Mouse (Mus musculus) forebrain, embryonic 16.5 days (tissue): ENCODE results near the gene Gli3. TPM values are rescaled to one million over a fixed set of nuclear protein-coding genes. Genes with fewer than 3 reads are reported as not detected.

Experiments used
- ATAC-seq: fragments of 200-750 bp; cut with Nextera tagmentation; 2 replicates; pipeline ENCODE4 v1.8.0; 2017; ENCODE audit warnings: mild to moderate bottlenecking, moderate library complexity
- H3K27ac ChIP-seq: fragments of 300-500 bp; sonication (generic); 2 replicates; pipeline ENCODE4 v1.5.1; 2014; ENCODE audit warnings: low read length, control low read depth
- H3K27me3 ChIP-seq: fragments of 300-500 bp; sonication (generic); replicated peaks from 2 replicates; pipeline ENCODE4 v1.6.1; 2014; ENCODE audit warnings: low read length; ENCODE audit not compliant: control insufficient read depth, insufficient read depth
- H3K36me3 ChIP-seq: fragments of 300-500 bp; sonication (generic); 2 replicates; pipeline ENCODE4 v1.6.1; 2014; ENCODE audit not compliant: control insufficient read depth, insufficient read depth
- H3K4me1 ChIP-seq: fragments of 300-500 bp; sonication (generic); replicated peaks from 2 replicates; pipeline ENCODE4 v1.6.1; 2014; ENCODE audit warnings: low read length; ENCODE audit not compliant: control insufficient read depth, insufficient read depth
- H3K4me2 ChIP-seq: fragments of 300-500 bp; sonication (generic); 2 replicates; pipeline ENCODE4 v1.6.1; 2014; ENCODE audit warnings: mild to moderate bottlenecking, low read length, control low read depth
- H3K4me3 ChIP-seq: fragments of 300-500 bp; sonication (generic); replicated peaks from 2 replicates; pipeline ENCODE4 v1.5.1; 2014; ENCODE audit warnings: mild to moderate bottlenecking, low read length, control low read depth
- H3K9ac ChIP-seq: fragments of 300-500 bp; sonication (generic); replicated peaks from 2 replicates; pipeline ENCODE4 v1.6.1; 2014; ENCODE audit warnings: low read depth, low read length, control low read depth
- H3K9me3 ChIP-seq: fragments of 300-500 bp; sonication (generic); 2 replicates; pipeline ENCODE4 v1.6.1; 2016; ENCODE audit warnings: low read length; ENCODE audit not compliant: control insufficient read depth
- WGBS: fragments of 180-500 bp; shearing (Covaris S2); extraction: QIAGEN DNeasy Blood & Tissue Kit; methylation state at CpG from one replicate; pipeline ENCODE4 v1.1.7; 2014; 5-methylcytosine and 5-hydroxymethylcytosine counted together
- polyA plus RNA-seq: library from polyadenylated mRNA; unstranded; fragments of >200 nt; fragmentation: Nextera tagmentation; extraction: Ambion mirVana; gene quantifications from 2 replicates; pipeline ENCODE4 v1.2.1, GENCODE M21; 2015

The Gli3 gene
- polyA plus RNA-seq, 1 experiment from 2014 or later, result 10.8 TPM

GRCm38 (mm10) chr13:15742777-15743176, 279.7 kb downstream of the Gli3 start:
- H3K4me3 ChIP-seq, result no peak overlapping the region
- no peak overlapping the region for H3K4me2 ChIP-seq
- no peak for ATAC-seq
- 52% methylated on average over 4 of the region's 4 CpGs for WGBS
- no peak overlapping the region for H3K27ac ChIP-seq
- H3K9me3 ChIP-seq, result no peaks in the 10 kb centered on the region
- H3K9ac ChIP-seq, result no peak overlapping the region
- peaks cover 16% of the 10 kb centered on the region for H3K4me1 ChIP-seq
- no peaks in the 10 kb centered on the region for H3K36me3 ChIP-seq
- H3K27me3 ChIP-seq, result no peaks in the 10 kb centered on the region

- H3K4me2 ChIP-seq, result peak overlapping the region; percentile 65
- WGBS, result 3% methylated on average over 38 of the region's 38 CpGs
- ATAC-seq, result peak; percentile 92
- peak overlapping the region; percentile 45 for H3K4me3 ChIP-seq
- peak overlapping the region; percentile 54 for H3K9ac ChIP-seq
- H3K36me3 ChIP-seq, result no peaks in the 10 kb centered on the region
- no peaks in the 10 kb centered on the region for H3K9me3 ChIP-seq
- H3K27ac ChIP-seq, result peak overlapping the region; percentile 89
- peaks cover 21% of the 10 kb centered on the region for H3K4me1 ChIP-seq
- H3K27me3 ChIP-seq, result no peaks in the 10 kb centered on the region
Observed at GRCm38 (mm10) chr13:15758835-15759632, 296.0 kb downstream of the Gli3 start.

GRCm38 (mm10) chr13:15759633-15760441, 296.8 kb downstream of the Gli3 start:
- Histone ChIP-seq H3K27ac (peak overlapping the region; percentile 89), H3K4me2 (peak overlapping the region; percentile 65), H3K4me1 (peaks cover 21% of the 10 kb centered on the region), H3K4me3 (peak overlapping the region; percentile 45), H3K36me3 (no peaks in the 10 kb centered on the region), H3K9me3 (no peaks in the 10 kb centered on the region), H3K27me3 (no peaks in the 10 kb centered on the region), H3K9ac (peak overlapping the region; percentile 54)
- peak; percentile 14; the same call in 1 of the 2 replicates for ATAC-seq
- 14% methylated on average over 10 of the region's 10 CpGs for WGBS

GRCm38 (mm10) chr13:15762291-15762690, 299.3 kb downstream of the Gli3 start:
- WGBS, result 81% methylated on average over 4 of the region's 4 CpGs
- H3K27me3 ChIP-seq, result no peaks in the 10 kb centered on the region
- no peaks in the 10 kb centered on the region for H3K36me3 ChIP-seq
- H3K27ac ChIP-seq, result no peak overlapping the region
- no peak for ATAC-seq
- no peak overlapping the region for H3K4me3 ChIP-seq
- H3K4me1 ChIP-seq, result peaks cover 21% of the 10 kb centered on the region
- no peak overlapping the region for H3K4me2 ChIP-seq
- H3K9me3 ChIP-seq, result no peaks in the 10 kb centered on the region
- H3K9ac ChIP-seq, result no peak overlapping the region

- H3K4me2 ChIP-seq, result no peak overlapping the region
- peak; percentile 26; the same call in 1 of the 2 replicates for ATAC-seq
- no peak overlapping the region for H3K27ac ChIP-seq
- H3K4me1 ChIP-seq, result peaks cover 21% of the 10 kb centered on the region
- no peak overlapping the region for H3K4me3 ChIP-seq
- H3K9ac ChIP-seq, result no peak overlapping the region
- WGBS, result 31% methylated on average over 6 of the region's 6 CpGs
- H3K9me3 ChIP-seq, result no peaks in the 10 kb centered on the region
- no peaks in the 10 kb centered on the region for H3K27me3 ChIP-seq
- H3K36me3 ChIP-seq, result no peaks in the 10 kb centered on the region
Observed at GRCm38 (mm10) chr13:15762901-15763417, 299.9 kb downstream of the Gli3 start.

GRCm38 (mm10) chr13:15777624-15778023, 314.6 kb downstream of the Gli3 start:
- H3K4me2 ChIP-seq, result no peak overlapping the region
- H3K27ac ChIP-seq, result no peak overlapping the region
- WGBS, result 88% methylated on average over 6 of the region's 6 CpGs
- H3K9ac ChIP-seq, result no peak overlapping the region
- H3K36me3 ChIP-seq, result no peaks in the 10 kb centered on the region
- H3K4me1 ChIP-seq, result no peaks in the 10 kb centered on the region
- ATAC-seq, result no peak
- no peak overlapping the region for H3K4me3 ChIP-seq
- H3K9me3 ChIP-seq, result no peaks in the 10 kb centered on the region
- H3K27me3 ChIP-seq, result no peaks in the 10 kb centered on the region
